Mouse (Mus musculus): Measurements from ENCODE around the gene Tet1. TPM values are rescaled to one million over a fixed set of nuclear protein-coding genes. Genes with fewer than 3 reads are reported as not detected.

The Tet1 gene
- 9.2 and 9.4 TPM in 2 replicates for polyA plus RNA-seq (2015; fragmentation: Nextera tagmentation; extraction: Ambion mirVana)

GRCm38 (mm10) chr10:62908896-62909295 is at the start of gene Tet1:
Tet1 (minus strand) TSS chr10:62908996.

GRCm38 (mm10) chr10:62946738-62947471 is 38.1 kb upstream of the Tet1 start, which contains the start of gene Dna2:
Dna2 (plus strand) TSS chr10:62947026.

DNA sequence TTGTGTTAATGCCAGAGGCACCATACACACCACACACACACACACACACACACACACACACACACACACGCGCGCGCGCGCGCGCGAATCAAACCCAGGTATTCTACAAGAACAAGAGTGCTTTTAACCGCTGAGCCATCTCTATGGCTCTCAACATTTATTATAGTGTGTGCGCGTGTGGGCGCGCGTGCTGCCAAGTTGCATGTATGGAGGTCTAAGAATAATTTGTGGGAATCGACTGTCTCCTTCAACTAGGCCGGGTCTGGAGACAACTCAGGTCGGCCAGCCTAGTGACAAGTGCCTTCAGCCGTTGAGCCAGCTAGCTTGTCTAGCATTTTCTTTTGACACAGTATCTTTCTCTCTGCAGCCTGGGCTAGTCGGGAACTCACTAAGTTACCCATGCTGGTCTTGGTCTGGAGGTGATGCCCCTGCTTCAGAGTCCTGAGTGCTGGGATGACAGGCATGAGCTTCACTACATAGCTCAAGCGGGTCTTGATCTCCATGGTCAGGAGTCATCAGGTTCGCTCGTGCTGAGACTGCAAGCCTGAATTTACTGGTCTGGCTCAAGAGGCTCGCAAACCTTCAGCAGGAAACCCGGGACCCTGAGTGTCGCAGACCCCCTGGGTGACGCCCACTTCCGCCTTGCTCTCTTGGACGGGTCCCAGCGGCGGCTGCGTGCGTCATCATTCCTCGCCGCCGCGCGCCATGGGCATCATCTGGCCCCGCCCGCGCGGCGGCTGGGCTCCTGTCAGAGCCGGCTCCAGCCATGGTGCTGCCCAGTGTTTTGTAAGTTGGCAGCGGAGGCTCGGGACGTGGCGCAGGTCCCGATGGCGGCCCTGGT is 11.3 kb upstream of the Tet1 start, which contains the start of gene Slc25a16:
TSS of gene Slc25a16 (plus strand) at position 709 of the 841 bp plus-strand sequence.

DNA sequence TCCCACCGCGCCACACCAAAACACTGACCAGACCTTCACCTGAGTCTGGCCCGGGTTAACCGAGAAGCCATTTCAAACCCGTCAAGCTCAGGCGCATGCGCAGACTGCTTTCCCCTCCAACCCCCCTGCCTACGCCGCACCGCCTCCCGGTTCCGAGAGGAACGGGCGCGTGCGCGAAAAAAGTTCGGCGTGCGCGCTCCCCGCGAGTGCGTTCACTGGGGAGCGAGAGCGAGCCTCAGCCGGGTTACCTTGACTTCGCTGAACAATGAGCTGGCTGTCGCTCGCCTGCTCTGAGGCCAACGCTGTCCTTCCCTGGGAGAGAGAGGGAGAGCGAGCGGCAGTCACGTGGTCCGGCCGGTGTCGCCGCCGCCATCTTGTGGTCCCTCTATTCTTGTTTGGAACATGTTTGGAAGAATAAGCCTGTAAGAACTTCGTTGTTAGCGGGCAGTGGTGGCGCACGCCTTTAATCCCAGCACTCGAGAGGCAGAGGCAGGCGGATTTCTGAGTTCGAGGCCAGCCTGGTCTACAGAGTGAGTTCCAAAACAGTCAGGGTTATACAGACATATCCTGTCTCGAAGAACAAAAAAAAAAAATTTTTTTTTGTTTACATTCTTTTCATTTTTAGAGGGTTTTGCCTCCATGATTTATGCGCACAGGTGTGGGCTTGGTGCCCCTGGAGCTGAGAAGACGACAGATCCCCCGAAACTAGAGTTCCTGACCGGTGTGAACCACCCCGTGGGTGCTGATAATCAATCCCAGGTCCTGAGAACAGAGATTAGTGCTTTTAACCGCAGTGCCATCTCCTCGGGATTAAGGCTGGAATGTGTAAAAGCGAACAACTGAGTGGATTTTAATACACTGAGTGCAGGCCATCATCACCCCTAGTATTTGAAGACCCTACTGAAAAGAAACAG is 116.4 kb downstream of the Tet1 start, which contains the start of gene Ccar1:
TSS of gene Ccar1 (minus strand) at position 110 of the 914 bp plus-strand sequence.

Other genes with a start within 250 kb of the Tet1 start
- gene Stox1, start 182.9 kb downstream of the Tet1 start, polyA plus RNA-seq (2015; fragmentation: Nextera tagmentation; extraction: Ambion mirVana): 0.50 and 0.54 TPM in 2 replicates
- gene Ccar1, start 116.7 kb downstream of the Tet1 start, polyA plus RNA-seq (2015; fragmentation: Nextera tagmentation; extraction: Ambion mirVana): 47.0 and 49.9 TPM in 2 replicates
- gene Slc25a16, start 11.6 kb upstream of the Tet1 start, polyA plus RNA-seq (2015; fragmentation: Nextera tagmentation; extraction: Ambion mirVana): 16.7 and 18.5 TPM in 2 replicates
- 2.3 and 2.9 TPM in 2 replicates for gene Dna2, start 38.0 kb upstream of the Tet1 start, polyA plus RNA-seq (2015; fragmentation: Nextera tagmentation; extraction: Ambion mirVana)
- gene Rufy2, start 71.2 kb upstream of the Tet1 start, polyA plus RNA-seq (2015; fragmentation: Nextera tagmentation; extraction: Ambion mirVana): 10.8 and 11.6 TPM in 2 replicates
- gene Hnrnph3, start 115.2 kb upstream of the Tet1 start, polyA plus RNA-seq (2015; fragmentation: Nextera tagmentation; extraction: Ambion mirVana): 27.3 and 28.2 TPM in 2 replicates
- 0.83 and 0.96 TPM in 2 replicates for gene Pbld2, start 115.3 kb upstream of the Tet1 start, polyA plus RNA-seq (2015; fragmentation: Nextera tagmentation; extraction: Ambion mirVana)
- gene Pbld1, start 151.2 kb upstream of the Tet1 start, polyA plus RNA-seq (2015; fragmentation: Nextera tagmentation; extraction: Ambion mirVana): 0.67 and 0.77 TPM in 2 replicates
- gene Atoh7, start 190.7 kb upstream of the Tet1 start, polyA plus RNA-seq (2015; fragmentation: Nextera tagmentation; extraction: Ambion mirVana): not detected in 2 replicates

Data from skeletal muscle tissue, postnatal 0 days (tissue).